Mouse (Mus musculus) spleen, embryonic (tissue): ENCODE results near the gene Ctsc.

Experiments
- CTCF ChIA-PET: fragments of 350-600 bp; sonication (Branson Sonifier 250); formaldehyde crosslinking; loops from one replicate; lab custom pipeline; 2022; lab: Charles Lee

Gene Ctsc

DNA sequence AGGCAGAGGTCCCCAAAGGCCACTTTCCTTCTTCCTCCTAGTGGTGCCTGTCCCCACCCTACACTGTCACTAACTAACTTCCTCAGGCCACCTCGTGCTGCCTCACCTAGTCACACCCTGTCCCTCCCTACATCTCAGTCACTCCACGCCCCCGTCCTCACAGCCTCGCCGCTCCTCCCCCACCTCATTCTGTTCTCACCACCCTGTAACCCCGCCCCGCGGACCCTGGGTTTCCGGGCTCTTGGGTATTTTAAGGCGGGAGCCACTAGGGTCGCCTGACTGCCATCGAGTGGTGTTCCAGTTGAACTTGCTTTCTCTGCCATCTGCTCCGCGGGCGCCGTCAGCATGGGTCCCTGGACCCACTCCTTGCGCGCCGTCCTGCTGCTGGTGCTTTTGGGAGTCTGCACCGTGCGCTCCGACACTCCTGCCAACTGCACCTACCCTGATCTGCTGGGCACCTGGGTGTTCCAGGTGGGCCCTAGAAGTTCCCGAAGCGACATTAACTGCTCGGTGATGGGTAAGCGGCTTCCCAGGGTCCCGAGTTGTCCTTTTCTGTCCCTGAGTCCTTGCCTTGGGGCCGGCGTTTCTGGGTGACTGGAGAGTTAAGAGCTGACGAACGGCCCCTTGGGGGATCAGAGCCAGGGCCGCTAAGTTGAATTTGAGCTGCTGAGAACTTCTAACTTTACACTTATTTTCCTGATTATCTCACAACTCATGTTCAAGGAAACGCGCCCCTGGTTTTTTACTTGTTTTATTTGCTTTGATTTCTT is at the start of gene Ctsc:
Gene Ctsc (plus strand): TSS at position 228 of the 770 bp plus-strand sequence.
- CTCF ChIA-PET: no interaction called here

DNA sequence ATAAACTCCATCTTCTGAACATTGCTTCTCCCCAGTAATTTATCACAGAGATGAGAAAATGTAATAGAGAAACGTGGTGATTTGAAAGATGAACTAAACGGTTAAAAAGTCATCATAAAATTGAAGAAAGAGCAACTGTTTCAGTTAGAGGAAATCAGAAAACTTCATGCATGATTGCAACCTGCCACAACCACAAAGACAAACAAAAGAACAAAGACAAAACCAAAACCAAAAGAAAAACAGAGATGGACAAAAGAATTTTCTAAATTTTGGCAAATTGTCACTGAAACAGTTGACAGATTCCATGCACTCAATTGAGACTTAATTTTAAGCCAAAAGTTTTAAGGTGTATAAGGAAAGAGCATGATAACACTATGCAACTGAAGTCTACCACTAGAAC is 48.8 kb upstream of the Ctsc start:
- CTCF ChIA-PET: no interaction called here

- CTCF ChIA-PET: no interaction called here
These were observed 47.8 kb upstream of the Ctsc start for GRCm38 (mm10) chr7:88230121-88230520.

DNA sequence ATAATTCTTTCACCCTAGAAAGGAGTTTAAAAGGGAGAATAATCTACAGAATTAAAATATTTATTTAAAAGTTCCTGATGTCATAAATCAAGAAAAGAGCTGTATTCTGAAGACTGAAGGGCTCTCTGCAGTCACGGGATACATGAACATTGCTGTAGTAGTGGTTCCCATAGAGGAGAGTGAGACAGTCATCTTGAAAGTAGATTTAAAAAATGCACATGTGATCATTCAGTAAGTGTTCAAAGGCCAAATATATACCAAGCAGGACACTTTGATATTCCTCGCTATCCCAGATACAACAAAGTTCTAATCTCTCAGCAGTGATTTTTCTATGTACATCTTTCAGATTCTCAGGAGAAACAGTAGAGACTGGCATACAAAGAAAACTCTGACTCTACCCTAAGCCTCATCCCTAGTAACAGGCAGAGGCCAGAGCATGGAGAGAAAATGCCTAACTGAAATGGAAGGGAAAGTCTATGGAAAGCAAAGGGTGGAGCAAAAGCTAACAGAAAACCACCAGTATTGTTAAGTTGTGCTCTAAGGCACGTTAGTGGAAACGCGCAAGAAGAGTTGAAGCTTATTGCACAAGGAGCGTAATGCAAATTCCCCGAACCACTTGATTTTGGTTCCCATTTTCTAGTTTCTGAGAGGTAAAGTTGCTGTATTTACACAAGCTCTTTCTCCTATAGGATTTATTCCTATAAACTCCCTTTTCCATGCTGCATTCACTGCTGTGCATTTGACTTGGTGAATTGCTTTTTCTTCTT is 46.9 kb upstream of the Ctsc start:
- CTCF ChIA-PET: no interaction called here

- CTCF ChIA-PET: no interaction called here
These were observed 34.8 kb upstream of the Ctsc start for GRCm38 (mm10) chr7:88243059-88243458.

DNA sequence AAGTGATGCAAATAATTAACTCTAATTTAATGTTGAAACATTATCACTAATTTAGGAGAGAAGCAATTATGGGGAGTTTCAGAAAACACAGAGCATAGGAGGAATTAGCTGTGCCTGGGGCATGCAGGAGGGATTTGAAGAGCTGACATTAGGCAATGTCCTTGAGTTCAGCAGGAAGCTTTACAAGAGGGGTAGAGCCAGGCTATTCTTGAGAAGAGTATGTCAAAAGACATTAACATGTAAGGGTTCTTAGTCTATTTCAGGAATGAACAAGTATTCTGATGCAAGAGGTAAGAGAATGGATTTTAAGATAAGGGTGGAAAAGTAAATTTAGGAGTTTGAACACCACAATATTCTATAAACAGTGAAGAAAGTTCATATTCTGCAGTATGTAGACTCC is 33.4 kb upstream of the Ctsc start:
- CTCF ChIA-PET: no interaction called here

DNA sequence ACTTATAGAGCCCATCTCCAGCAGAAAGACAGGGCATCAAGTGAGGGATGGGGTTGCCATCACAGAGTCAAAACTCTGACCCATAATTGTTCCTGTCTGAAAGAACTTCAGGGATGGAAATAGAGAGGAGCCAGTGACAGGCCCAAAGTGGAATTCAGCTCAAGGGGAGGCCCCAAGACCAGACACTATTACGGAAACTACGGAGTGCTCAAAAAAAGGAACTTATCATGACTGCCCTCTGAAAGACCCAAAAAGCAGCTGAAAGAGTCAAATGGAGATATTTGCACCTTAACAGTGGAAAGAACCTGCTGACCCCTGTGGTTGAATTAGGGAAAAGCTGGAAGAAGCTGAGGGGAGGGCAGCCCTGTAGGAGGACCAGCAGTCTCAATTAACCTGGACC is 27.5 kb upstream of the Ctsc start:
- CTCF ChIA-PET: interaction anchor here (0.6 kb wide), 1 partner anchor 118 kb away, joined by 5 read pairs; no protein-coding TSS in a partner anchor

DNA sequence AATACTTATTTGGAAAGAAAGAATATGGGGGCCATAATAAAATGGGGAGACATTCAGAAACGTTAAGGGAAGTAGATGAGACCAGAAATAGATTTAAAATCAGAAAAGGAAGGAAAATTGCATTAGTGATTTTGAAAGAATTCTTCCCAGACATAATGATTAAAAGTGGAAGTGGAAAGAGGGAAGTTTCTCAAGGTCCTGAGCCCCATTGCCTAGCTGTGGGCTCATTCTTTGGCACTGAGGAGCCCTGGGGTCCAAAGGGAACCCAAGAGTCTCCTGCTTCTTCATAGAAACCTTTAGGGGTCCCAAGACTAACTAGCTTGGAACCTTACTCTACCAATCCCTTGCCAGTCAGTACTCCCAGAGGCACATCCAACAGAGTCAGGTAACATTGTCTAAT is 26.4 kb upstream of the Ctsc start:
- CTCF ChIA-PET: interaction anchor here (0.6 kb wide), 1 partner anchor 49 kb away, joined by 11 read pairs; no protein-coding TSS in a partner anchor

DNA sequence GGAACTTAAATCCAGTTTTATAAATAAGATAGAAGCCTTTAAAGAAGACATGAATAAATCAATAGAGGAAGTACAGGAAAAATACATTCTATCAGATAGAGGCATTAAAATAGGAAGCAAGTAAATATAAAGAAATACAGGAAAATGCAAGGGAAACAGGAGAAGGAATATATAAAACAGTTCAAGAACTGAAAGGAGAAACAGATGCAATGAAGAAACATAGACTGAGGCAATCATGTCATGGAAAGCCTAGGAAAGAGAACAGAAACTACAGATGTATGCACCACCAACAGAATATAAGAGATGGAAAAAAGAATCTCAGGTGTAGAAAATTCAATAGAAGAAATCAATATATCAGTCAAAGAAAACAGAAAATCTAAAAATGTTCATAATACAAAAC is 25.8 kb upstream of the Ctsc start:
- CTCF ChIA-PET: interaction anchor here (0.7 kb wide), 1 partner anchor 34 kb away, joined by 3 read pairs; no protein-coding TSS in a partner anchor

- CTCF ChIA-PET: interaction anchor here (1.5 kb wide), 1 partner anchor 28 kb away, joined by 3 read pairs; no protein-coding TSS in a partner anchor
These were observed 23.0 kb upstream of the Ctsc start for GRCm38 (mm10) chr7:88254884-88255283.

GRCm38 (mm10) chr7:88259155-88259925 is 18.5 kb upstream of the Ctsc start:
- CTCF ChIA-PET: no interaction called here

DNA sequence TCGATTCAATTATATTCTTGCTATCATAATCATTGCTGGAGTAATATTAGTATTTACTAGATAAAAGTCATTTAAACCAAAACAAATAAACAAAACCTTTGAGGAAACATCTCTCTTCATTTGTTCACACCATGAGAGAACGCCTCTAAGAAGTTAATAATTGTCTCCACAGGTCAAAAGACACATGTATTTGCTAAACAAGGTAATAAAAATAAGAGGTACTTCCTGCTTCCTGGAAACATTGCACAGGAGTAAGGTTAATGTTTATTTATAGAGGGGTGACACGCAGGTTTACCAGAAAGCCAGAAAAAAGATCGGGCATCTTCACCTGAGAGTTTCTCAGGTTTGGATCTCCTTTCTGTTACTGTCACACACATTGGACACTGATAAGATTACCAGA is 16.1 kb upstream of the Ctsc start:
- CTCF ChIA-PET: no interaction called here

DNA sequence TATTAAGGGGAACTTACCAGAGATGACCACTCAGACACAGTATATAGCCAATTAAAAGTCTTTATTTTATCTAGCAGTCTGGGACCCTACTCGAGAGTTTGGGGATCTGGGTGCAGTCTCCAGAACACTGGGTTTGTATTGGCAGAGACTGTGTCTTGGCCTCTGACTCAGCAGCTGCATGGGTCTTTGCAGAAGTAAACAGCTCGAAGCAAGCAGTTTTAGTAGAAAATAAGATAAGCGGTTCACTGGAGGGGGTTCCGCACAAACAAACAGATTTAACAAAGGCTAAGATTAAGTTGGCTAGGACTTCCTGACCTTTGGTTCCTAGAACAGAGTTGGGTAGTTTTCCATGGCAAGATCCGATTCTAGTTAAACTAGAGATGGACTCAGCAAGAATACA is 13.0 kb upstream of the Ctsc start:
- CTCF ChIA-PET: no interaction called here

GRCm38 (mm10) chr7:88269913-88270312 is 8.0 kb upstream of the Ctsc start:
- CTCF ChIA-PET: no interaction called here

DNA sequence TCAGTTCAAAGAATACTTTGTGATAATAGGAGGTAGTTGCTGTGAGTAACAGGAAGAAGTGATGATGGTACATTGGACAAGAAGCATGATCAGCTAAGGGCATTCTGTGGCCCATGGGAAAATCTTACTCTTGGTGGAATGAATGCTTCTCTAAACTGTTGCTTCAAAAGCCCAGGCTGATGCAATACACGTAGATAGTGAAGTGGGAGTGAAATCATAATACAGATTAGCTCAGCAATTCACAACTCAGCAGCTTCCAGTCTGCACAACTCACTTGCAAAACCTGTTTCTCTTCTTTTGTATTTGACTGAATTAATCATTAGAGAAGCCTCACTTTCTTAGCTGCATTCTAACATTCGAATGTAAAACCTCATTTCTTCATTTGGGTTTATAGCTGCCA is 6.4 kb upstream of the Ctsc start:
- CTCF ChIA-PET: no interaction called here

- CTCF ChIA-PET: interaction anchor here (0.6 to 0.8 kb wide), 3 partner anchors 9 to 39 kb away, joined by 4 to 7 read pairs (median 6); no protein-coding TSS in a partner anchor
These were observed 745 bp upstream of the Ctsc start for GRCm38 (mm10) chr7:88276914-88277765.

DNA sequence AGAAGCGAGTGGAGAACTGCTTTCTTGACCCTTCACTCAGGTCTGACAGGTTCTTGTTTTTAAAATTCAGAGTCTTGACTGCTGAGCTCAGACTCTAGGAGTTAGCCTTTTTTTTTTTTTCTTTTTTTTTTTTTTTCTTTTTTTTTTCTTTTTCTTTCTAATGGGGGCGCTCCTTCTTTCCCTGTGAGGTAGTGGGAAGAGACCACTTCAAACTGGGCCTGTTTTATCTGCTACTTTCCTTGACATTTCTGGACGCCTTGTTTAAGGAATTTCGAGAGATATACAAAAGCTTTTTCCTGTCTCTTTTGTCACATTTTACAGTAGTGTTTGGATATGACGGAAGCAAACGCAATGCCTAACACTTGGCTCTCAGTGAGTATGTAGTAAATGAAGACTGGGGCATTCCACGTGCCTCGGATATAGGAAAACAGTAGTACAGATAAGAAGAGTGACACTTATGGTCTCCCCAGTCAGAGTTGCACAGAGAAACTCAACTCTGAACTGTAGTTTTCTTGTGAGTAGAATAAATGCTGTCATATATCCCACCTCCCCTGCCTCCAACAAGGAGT is 827 bp downstream of the Ctsc start:
- CTCF ChIA-PET: no interaction called here

GRCm38 (mm10) chr7:88285276-88285675 is 7.4 kb downstream of the Ctsc start:
- CTCF ChIA-PET: no interaction called here

DNA sequence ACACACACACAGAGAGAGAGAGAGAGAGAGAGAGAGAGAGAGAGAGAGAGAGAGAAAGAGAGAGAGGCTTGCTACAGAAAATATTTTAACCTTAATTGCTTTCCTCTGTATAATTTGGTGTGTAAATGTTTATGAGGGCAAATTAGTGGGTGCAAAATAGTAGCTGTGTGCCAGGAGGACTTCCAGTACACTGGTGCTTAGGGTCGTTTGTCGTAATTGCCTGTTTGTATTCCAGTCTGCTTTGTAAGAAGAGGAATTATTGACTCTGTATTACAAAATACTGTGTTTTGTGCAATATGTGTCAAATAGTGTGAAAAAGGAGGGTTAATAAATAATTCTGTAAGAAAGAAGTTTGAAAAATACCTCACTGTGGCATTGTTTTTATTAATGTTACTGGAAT is 13.2 kb downstream of the Ctsc start:
- CTCF ChIA-PET: interaction anchor here (0.6 kb wide), 1 partner anchor 10 kb away, joined by 3 read pairs; no protein-coding TSS in a partner anchor

DNA sequence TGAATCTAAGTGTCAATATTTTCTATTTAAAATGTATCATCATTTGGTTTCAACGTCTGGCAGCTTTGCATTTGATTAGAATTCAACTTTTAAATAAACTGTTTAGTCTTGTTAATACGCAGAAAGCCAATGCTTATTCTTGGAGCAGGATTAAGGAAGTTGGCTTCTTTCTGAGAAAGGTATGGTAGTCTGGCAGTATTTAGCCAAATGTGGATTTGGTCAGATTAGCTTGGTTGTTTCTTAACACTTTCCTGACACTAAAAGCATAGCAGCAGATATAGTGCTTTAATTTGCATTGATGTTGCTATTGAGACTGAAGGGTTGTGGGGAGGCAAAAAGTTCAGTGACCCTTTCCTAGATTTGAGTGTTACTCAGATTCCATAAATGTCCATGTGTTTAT is 14.2 kb downstream of the Ctsc start:
- CTCF ChIA-PET: no interaction called here

DNA sequence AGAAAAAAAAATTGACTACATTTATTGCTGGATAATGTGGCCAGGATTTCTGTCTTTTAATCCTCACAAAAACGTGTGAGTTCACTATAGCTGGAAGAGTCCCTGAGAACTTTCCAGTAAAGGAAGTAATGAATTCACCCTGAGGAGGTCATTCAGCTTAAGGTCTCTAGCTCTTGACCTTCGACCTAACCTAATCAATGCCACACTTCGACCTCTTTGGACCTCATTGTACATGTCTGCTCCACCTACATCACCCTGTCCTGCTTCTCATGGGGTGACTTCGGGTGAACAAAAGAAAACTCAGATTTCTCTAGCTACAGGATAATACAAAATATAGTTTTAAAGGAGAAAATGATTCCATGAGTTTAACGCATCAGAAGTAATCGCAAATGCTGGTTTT is 16.0 kb downstream of the Ctsc start:
- CTCF ChIA-PET: no interaction called here
